Mouse (Mus musculus): ENCODE results near the gene Fgfr2. TPM values are rescaled to one million over a fixed set of nuclear protein-coding genes. Genes with fewer than 3 reads are reported as not detected.

Fgfr2 gene
- polyA plus RNA-seq, 1 experiment from 2014 or later = 81.1 TPM

DNA sequence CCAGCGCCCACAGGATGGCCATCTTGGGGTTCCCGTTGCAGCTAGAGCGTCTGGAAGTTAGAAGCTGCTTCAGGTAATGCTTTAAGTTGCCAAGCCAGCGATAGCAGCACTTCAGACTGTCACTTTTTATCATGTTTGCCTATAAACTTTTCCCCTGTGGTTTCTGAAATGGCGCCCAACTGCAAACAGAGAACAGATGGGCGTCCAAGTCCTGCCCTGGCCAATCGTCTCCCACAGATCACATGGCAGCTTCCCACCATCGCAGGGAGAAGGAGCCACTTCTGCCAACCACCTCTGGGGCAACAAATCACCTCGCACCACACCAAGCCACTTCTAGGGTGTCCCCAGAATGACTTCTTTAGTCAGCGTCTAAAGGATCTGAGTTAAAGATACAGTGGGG lies 2875.3 kb downstream of the Fgfr2 start:
- ATAC-seq (ENCODE audit: low FRiP score) = no peak
- no peak overlapping the region for H3K4me3 ChIP-seq
- H3K27me3 ChIP-seq = no peaks in the 10 kb centered on the region
- 79% methylated on average over 10 of the region's 10 CpGs for WGBS
- no peaks in the 10 kb centered on the region for H3K36me3 ChIP-seq
- H3K9ac ChIP-seq = no peak overlapping the region
- H3K4me2 ChIP-seq (replicated peaks) = no peak overlapping the region
- no peaks in the 10 kb centered on the region for H3K9me3 ChIP-seq (replicated peaks)
- no peak overlapping the region for H3K27ac ChIP-seq
- peaks cover 74% of the 10 kb centered on the region for H3K4me1 ChIP-seq

DNA sequence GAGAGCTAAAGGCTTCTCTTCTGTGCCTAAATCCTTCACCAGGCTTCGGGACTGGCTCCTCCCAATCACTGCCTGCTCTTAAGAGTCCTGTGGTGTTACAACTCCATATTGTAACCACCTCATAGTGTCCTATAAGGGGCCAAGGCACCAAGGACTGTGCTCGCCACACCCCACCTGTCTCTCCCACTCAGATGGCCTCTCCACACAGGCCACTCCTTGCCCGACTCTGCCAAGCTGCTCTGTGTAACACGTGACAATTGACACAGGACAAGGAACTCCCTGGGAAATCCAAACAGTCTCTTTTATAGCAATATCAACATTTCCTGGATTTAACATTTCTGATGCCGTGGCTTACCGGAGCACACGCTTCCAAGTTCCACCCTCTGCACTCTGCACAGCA lies 2876.7 kb downstream of the Fgfr2 start:
- Histone ChIP-seq H3K36me3 (no peaks in the 10 kb centered on the region), H3K4me3 (no peak overlapping the region), H3K9ac (no peak overlapping the region), H3K27me3 (no peaks in the 10 kb centered on the region), H3K9me3 (replicated peaks) (no peaks in the 10 kb centered on the region), H3K27ac (no peak overlapping the region), H3K4me2 (replicated peaks) (no peak overlapping the region), H3K4me1 (peaks cover 61% of the 10 kb centered on the region)
- WGBS = 80% methylated on average over 7 of the region's 7 CpGs
- ATAC-seq (ENCODE audit: low FRiP score) = no peak

DNA sequence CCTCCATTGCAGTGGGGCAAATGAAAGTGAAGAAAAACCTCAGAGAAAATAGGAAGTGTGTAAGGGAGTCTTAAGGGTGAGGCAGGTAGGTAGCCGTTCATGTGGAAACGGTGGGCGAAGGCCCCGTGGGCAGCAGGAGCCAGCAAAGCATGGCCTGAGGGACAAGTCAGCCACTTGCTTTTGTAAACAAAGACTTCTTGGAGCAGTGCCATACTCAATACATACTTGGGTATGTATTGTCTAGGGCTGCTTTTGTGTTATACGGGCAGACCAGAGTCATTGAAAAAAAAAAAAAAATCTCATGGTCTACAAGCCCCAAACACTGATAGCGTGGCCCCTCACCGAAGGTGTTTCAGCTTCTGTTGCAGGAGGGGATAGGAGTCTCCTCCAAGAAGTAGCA lies 2878.6 kb downstream of the Fgfr2 start:
- H3K9me3 ChIP-seq (replicated peaks) = no peaks in the 10 kb centered on the region
- ATAC-seq (ENCODE audit: low FRiP score) = no peak
- no peak overlapping the region for H3K4me2 ChIP-seq (replicated peaks)
- no peaks in the 10 kb centered on the region for H3K36me3 ChIP-seq
- no peaks in the 10 kb centered on the region for H3K27me3 ChIP-seq
- no peak overlapping the region for H3K9ac ChIP-seq
- H3K27ac ChIP-seq = no peak overlapping the region
- 55% methylated on average over 7 of the region's 7 CpGs for WGBS
- H3K4me3 ChIP-seq = no peak overlapping the region
- H3K4me1 ChIP-seq = peaks cover 48% of the 10 kb centered on the region; the same call in 1 of the 2 replicates

DNA sequence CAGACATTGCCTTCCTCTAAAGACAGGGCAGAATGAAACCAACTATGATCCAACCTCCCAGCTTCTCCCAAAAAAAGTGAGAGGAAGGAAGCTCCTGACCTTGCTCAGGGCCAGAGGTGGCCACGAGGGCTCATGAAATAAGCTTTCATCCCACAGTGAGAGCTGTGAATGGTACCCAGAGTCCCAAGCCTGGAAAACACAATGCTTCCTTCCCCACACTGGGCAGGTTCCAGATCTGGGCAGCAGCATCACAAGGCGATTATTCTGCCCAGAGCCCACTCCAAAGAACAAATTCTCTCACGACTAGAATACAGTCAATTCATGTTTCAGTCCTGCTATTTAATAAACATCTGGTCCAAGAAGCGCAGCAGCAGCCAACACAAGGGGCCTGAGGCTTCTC lies 2879.3 kb downstream of the Fgfr2 start:
- H3K9me3 ChIP-seq (replicated peaks) = no peaks in the 10 kb centered on the region
- H3K4me2 ChIP-seq (replicated peaks) = no peak overlapping the region
- no peak for ATAC-seq (ENCODE audit: low FRiP score)
- H3K4me1 ChIP-seq = peaks cover 45% of the 10 kb centered on the region; the same call in 1 of the 2 replicates
- H3K36me3 ChIP-seq = no peaks in the 10 kb centered on the region
- WGBS = 76% methylated on average over 4 of the region's 4 CpGs
- no peaks in the 10 kb centered on the region for H3K27me3 ChIP-seq
- no peak overlapping the region for H3K27ac ChIP-seq
- H3K9ac ChIP-seq = no peak overlapping the region
- no peak overlapping the region for H3K4me3 ChIP-seq

DNA sequence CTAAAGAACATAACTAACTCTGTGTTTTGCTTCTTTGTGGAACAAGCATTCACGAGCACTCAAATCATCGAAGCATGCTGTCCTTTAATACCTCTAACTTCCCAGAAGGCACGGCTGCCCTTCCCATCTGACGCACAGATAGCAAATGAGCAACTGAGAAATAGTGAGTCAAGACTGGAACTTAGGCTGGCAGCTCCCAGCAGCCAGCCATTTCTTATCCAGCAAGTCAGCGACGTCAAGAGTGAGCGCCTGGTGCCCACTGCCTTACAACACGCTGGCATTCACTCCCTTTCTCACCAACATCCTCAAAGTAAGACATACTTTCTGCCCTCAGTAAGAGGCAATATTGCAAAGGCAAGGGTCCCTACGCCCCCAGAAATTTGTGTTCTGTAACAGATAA lies 2883.0 kb downstream of the Fgfr2 start:
- no peaks in the 10 kb centered on the region for H3K36me3 ChIP-seq
- H3K9me3 ChIP-seq (replicated peaks) = no peaks in the 10 kb centered on the region
- H3K27me3 ChIP-seq = no peaks in the 10 kb centered on the region
- WGBS = 88% methylated on average over 9 of the region's 9 CpGs
- H3K9ac ChIP-seq = no peak overlapping the region
- no peak overlapping the region for H3K27ac ChIP-seq
- no peak overlapping the region for H3K4me3 ChIP-seq
- ATAC-seq (ENCODE audit: low FRiP score) = no peak
- no peak overlapping the region for H3K4me2 ChIP-seq (replicated peaks)
- peaks cover 23% of the 10 kb centered on the region; the same call in 1 of the 2 replicates for H3K4me1 ChIP-seq

DNA sequence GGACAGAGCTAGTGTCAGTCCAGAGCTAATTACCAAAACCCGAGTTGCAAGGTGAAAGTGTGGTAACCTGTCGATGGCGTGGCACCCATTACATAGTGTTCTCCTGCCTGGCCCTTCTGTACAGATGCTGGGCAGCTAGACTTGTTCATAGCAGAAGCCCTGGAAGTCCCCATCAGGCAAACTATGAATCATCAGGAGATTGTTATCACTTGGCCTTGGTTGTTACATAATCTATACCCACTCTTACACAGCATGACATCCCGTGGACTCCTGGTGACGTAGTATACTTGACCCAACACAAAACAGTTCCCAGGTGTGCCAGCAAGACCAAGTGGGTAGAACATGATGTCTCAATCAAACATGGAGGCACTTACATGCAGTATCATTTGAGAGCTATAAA lies 2885.9 kb downstream of the Fgfr2 start:
- no peaks in the 10 kb centered on the region for H3K36me3 ChIP-seq
- no peaks in the 10 kb centered on the region for H3K27me3 ChIP-seq
- 86% methylated on average over 5 of the region's 5 CpGs for WGBS
- H3K27ac ChIP-seq = no peak overlapping the region
- no peak overlapping the region for H3K4me2 ChIP-seq (replicated peaks)
- no peak for ATAC-seq (ENCODE audit: low FRiP score)
- H3K4me3 ChIP-seq = no peak overlapping the region
- 0 out of 2 replicates have a peak, but pooled peaks cover 10% of the 10 kb centered on the region for H3K4me1 ChIP-seq
- H3K9me3 ChIP-seq (replicated peaks) = no peaks in the 10 kb centered on the region
- no peak overlapping the region for H3K9ac ChIP-seq

DNA sequence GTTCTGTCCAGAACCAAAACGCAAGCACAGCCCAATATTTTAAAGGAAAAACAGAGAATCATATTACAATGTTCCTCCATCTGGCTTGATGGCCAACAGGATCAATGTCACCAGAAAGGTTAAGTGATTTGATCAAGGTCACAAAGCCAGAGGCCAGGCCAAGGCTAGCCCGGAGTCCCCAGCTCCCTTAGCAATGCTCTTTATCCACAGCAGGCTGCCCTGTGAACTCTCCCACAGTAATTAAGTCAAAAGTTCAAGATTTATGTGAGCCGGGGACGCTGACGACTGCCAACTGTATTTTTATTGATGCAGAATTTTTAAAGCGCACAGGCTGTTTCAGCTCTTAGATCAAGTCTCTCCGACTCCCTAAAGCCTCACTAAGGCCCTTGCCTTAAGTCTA lies 2889.4 kb downstream of the Fgfr2 start:
- Histone ChIP-seq H3K4me2 (replicated peaks) (no peak overlapping the region), H3K9ac (no peak overlapping the region), H3K4me3 (no peak overlapping the region), H3K27me3 (no peaks in the 10 kb centered on the region), H3K27ac (no peak overlapping the region), H3K9me3 (replicated peaks) (no peaks in the 10 kb centered on the region), H3K36me3 (no peaks in the 10 kb centered on the region), H3K4me1 (peaks cover 16% of the 10 kb centered on the region)
- WGBS = 53% methylated on average over 7 of the region's 7 CpGs
- no peak for ATAC-seq (ENCODE audit: low FRiP score)

DNA sequence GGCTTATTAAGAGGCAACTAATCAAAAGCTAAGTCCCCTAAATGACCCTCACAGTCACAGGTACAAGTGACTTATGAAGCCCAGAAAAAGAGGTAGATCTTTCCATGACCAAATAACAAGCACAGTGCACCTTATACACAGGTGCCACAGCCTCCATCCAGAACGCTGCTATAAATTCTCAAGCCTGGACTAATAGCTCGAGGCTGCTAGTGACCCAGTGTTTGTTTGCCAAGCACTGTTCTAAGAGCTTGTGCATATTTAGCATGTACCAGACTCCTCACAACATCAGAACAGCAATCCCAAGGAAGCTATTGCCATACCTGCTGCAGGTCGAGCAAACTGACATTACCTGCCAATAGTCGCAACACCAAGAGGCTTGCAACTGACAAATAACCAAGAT lies 2893.1 kb downstream of the Fgfr2 start:
- Histone ChIP-seq H3K4me1 (peaks cover 37% of the 10 kb centered on the region), H3K4me2 (replicated peaks) (no peak overlapping the region), H3K27ac (no peak overlapping the region), H3K9ac (no peak overlapping the region), H3K27me3 (no peaks in the 10 kb centered on the region), H3K36me3 (0 out of 2 replicates have a peak, but pooled peaks cover 4% of the 10 kb centered on the region), H3K9me3 (replicated peaks) (no peaks in the 10 kb centered on the region), H3K4me3 (no peak overlapping the region)
- 92% methylated on average over 4 of the region's 4 CpGs for WGBS
- no peak for ATAC-seq (ENCODE audit: low FRiP score)

DNA sequence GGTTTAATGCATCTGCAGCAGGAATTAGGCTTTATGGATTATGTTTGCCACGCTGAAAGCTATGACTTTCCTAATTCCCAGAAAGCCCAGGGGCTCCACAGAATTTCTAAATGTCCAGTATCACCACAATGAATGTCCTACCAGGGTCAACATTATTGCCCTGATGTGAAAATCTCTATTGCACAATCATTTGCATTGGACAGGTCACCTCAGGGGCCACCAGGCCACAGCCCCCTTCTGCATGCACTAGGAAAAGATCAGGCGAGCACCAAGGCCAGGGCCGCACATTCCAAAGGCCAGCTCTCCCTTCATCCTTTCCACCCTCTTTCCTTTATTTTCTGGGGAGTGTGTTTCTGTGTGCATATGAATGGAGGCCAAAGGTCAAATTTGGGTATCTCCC lies 2897.9 kb downstream of the Fgfr2 start:
- ATAC-seq (ENCODE audit: low FRiP score) = no peak
- Histone ChIP-seq H3K4me3 (no peak overlapping the region), H3K36me3 (0 out of 2 replicates have a peak, but pooled peaks cover 4% of the 10 kb centered on the region), H3K27ac (no peak overlapping the region), H3K9ac (no peak overlapping the region), H3K4me2 (replicated peaks) (no peak overlapping the region), H3K4me1 (peaks cover 34% of the 10 kb centered on the region), H3K27me3 (no peaks in the 10 kb centered on the region), H3K9me3 (replicated peaks) (no peaks in the 10 kb centered on the region)
- 85% methylated on average over 3 of the region's 3 CpGs for WGBS

DNA sequence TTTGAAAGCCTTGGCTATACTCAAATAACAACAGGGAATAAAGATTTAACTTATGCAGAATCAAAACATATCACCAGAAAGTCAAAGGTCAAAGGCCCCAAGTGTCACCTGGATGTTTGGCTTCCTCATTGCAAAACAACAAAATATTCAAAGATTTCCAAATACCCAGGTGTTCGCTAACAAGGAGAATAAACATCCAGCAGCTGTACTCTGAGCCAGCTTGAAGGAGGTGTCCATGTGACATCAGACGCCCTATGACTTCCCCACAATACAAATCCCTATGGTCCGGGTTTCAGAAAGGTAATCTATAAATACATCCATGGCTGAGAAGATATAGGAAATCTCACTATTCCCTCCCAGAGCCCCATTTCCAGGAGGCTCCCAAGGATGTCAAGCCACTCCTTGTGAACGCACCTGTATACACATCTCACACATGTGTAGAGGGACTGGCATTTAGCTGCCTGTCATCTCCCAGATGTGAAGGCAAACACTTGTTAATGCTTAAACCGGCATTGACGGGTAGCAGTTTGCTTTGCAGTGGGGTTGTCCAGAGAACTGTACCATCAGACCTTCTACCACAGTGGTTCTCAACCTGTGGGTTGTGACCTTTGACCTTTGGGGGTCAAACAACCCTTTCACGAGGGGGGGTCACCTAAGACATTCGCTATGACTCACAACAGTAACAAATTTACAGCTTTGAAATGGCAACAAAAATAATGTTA lies 2900.4 kb downstream of the Fgfr2 start:
- WGBS = 80% methylated on average over 8 of the region's 8 CpGs
- no peak overlapping the region for H3K4me2 ChIP-seq (replicated peaks)
- no peaks in the 10 kb centered on the region for H3K9me3 ChIP-seq (replicated peaks)
- no peak overlapping the region for H3K27ac ChIP-seq
- H3K4me3 ChIP-seq = no peak overlapping the region
- H3K4me1 ChIP-seq = peaks cover 31% of the 10 kb centered on the region
- H3K9ac ChIP-seq = no peak overlapping the region
- 0 out of 2 replicates have a peak, but pooled peaks cover 4% of the 10 kb centered on the region for H3K36me3 ChIP-seq
- H3K27me3 ChIP-seq = no peaks in the 10 kb centered on the region
- no peak for ATAC-seq (ENCODE audit: low FRiP score)

DNA sequence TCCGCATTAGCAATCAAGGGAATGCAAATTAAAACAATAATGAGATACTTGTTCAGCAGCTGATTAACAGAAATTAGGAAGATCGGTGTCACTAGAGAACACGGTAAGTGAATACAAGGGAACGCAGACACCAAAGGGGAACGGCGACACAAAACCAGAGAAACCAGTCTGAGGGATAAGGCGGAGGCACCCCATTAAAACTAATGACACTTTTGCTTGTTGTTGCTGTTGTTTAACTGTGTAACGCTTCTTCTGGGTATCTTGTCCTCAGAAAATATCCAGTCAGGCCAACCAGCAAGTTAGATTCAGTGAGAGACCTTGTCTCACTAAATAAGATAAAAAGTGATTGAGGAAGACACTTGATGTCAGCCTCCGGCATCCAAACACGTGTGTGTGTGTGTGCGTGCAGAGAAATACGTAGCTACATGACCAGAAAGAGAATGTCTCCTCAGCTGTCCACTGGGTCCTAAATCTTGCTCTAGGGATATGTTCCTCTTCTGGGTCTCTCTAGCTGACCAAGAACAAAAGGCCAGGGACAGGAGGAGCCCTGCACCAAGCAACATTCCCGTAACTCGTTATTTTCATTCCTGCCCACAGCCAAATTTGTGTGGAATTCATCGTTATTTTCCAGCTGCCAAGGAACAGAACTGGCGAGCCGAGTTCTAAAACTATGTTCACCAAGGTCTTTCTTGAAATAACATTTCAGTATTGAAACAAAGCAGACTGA lies 2901.3 kb downstream of the Fgfr2 start:
- no peak for ATAC-seq (ENCODE audit: low FRiP score)
- no peak overlapping the region for H3K27ac ChIP-seq
- WGBS = 75% methylated on average over 17 of the region's 17 CpGs
- no peak overlapping the region for H3K9ac ChIP-seq
- H3K36me3 ChIP-seq = 0 out of 2 replicates have a peak, but pooled peaks cover 3% of the 10 kb centered on the region
- peaks cover 22% of the 10 kb centered on the region for H3K4me1 ChIP-seq
- H3K9me3 ChIP-seq (replicated peaks) = no peaks in the 10 kb centered on the region
- H3K27me3 ChIP-seq = no peaks in the 10 kb centered on the region
- no peak overlapping the region for H3K4me2 ChIP-seq (replicated peaks)
- no peak overlapping the region for H3K4me3 ChIP-seq

DNA sequence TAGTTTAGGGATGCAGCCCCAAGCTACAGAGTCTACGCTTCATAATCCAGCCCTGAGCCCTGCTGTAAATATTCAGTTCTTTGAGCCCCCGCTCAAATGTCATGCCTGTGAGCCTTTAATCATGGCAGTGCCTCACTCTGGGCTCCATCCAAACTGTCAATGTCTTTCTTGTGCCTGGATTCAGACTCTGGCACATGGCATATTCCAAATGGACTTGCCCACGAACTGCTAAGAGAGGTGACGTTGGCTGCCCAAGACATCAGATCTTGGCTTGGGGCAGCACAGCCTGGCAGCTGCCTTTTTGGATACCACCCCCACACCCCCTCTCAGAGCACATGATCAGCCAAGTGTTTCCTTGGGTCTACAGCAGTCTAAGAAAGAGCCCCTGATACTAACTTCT lies 2902.5 kb downstream of the Fgfr2 start:
- H3K9ac ChIP-seq = no peak overlapping the region
- ATAC-seq (ENCODE audit: low FRiP score) = no peak
- no peaks in the 10 kb centered on the region for H3K27me3 ChIP-seq
- H3K4me3 ChIP-seq = no peak overlapping the region
- WGBS = 84% methylated on average over 4 of the region's 4 CpGs
- H3K36me3 ChIP-seq = no peaks in the 10 kb centered on the region
- no peak overlapping the region for H3K27ac ChIP-seq
- H3K9me3 ChIP-seq (replicated peaks) = no peaks in the 10 kb centered on the region
- no peak overlapping the region for H3K4me2 ChIP-seq (replicated peaks)
- H3K4me1 ChIP-seq = peaks cover 21% of the 10 kb centered on the region

DNA sequence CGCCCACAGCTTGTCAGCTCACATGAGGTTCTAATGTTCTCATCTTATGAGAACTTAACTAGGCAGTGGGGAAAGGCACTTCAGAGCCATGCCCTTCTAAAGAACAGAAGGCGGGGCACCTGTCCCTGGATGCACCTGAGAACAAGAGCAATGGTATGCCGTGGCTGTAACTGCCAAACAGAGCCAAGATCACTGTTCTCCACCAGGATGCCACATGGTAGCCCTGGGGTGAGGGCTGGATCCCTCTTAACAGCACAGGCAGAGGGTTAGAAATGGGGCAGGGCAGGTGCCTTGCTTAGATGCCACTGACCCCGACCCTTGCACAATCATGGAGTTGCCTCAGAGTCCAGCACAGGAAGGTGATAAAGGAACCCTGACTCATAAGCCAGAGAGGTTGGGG lies 2903.3 kb downstream of the Fgfr2 start:
- Histone ChIP-seq H3K36me3 (no peaks in the 10 kb centered on the region), H3K9me3 (replicated peaks) (no peaks in the 10 kb centered on the region), H3K4me1 (peaks cover 25% of the 10 kb centered on the region), H3K9ac (no peak overlapping the region), H3K4me2 (replicated peaks) (no peak overlapping the region), H3K4me3 (no peak overlapping the region), H3K27me3 (no peaks in the 10 kb centered on the region), H3K27ac (no peak overlapping the region)
- WGBS = 89% methylated on average over 4 of the region's 4 CpGs
- ATAC-seq (ENCODE audit: low FRiP score) = no peak

All from hindbrain, embryonic 12.5 days (tissue).